Mouse (Mus musculus): ENCODE data around the gene Rdh8. TPM values are rescaled to one million over a fixed set of nuclear protein-coding genes. Genes with fewer than 3 reads are reported as not detected.
"Not testable (repeated sequence)": the region's sequence is repeated elsewhere in the genome, so short reads cannot be mapped to it uniquely, and the experiment has no call there.

The Rdh8 gene
- polyA plus RNA-seq, 1 experiment from 2014 or later: not detected

DNA sequence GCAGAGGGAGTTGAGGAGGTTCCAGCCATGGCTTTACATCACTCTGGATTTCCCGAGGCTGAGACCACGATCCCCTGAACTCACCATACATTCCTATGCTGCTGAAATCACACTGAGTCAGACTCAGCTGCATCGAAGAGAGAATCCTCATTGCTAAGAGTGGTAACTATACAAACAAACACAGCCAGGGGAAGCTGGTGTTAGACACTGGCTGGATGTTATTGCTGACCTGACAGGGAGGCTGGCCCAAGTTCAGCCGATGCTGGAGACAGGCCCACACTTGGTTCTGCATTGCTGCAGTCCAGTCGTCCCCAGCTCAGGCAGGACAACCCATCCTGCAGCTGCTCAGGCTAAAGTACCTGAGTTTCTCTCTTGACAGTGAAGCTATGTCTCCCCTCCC is 7.5 kb downstream of the Rdh8 start:
- no peak overlapping the region for H3K9ac ChIP-seq (ENCODE audit: low read depth, low read length)
- WGBS: 66% methylated on average over 5 of the region's 5 CpGs
- no peaks in the 10 kb centered on the region for H3K9me3 ChIP-seq (ENCODE audit: control insufficient read depth, low read length)
- H3K4me1 ChIP-seq (replicated peaks; ENCODE audit: control insufficient read depth, insufficient read depth, low read length): no peaks in the 10 kb centered on the region
- no peak overlapping the region for H3K4me2 ChIP-seq
- H3K27me3 ChIP-seq (replicated peaks; ENCODE audit: control insufficient read depth, insufficient read depth, low read length): peaks cover 2% of the 10 kb centered on the region; the same call in 1 of the 2 replicates
- H3K36me3 ChIP-seq (ENCODE audit: control insufficient read depth, insufficient read depth, low read length): no peaks in the 10 kb centered on the region
- no peak overlapping the region for H3K4me3 ChIP-seq (ENCODE audit: low read depth, low read length)
- ATAC-seq (replicated peaks; ENCODE audit: low FRiP score) (no peak), DNase-seq (ENCODE audit: low spot score) (no peak)
- H3K27ac ChIP-seq (ENCODE audit: low read depth, low read length): no peak overlapping the region

DNA sequence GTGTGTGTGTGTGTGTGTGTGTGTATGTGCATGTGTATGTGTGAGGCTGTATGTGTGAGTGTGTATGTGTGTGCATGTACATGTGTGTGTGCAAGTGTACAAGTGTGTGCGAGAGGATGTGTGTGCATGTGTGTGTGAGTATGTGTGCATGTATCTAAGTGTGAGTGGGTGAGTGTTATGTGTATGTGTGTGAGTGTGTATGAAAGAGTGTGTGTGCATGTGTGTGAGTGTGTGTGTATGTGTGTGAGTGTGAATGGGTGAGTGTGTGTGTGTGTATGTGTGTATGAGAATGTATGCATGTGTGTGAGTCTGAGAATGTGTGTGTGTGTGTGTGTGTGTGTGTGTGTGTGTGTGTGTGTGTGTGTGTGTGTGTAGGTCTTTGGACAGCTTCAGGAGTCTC is 9.8 kb downstream of the Rdh8 start:
- Histone ChIP-seq H3K27me3 (replicated peaks; ENCODE audit: control insufficient read depth, insufficient read depth, low read length) (peaks cover 2% of the 10 kb centered on the region; the same call in 1 of the 2 replicates), H3K9me3 (ENCODE audit: control insufficient read depth, low read length) (no peaks in the 10 kb centered on the region), H3K4me3 (ENCODE audit: low read depth, low read length) (no peak overlapping the region), H3K36me3 (ENCODE audit: control insufficient read depth, insufficient read depth, low read length) (no peaks in the 10 kb centered on the region), H3K9ac (ENCODE audit: low read depth, low read length) (no peak overlapping the region), H3K27ac (ENCODE audit: low read depth, low read length) (no peak overlapping the region), H3K4me2 (no peak overlapping the region), H3K4me1 (replicated peaks; ENCODE audit: control insufficient read depth, insufficient read depth, low read length) (no peaks in the 10 kb centered on the region)
- WGBS: 87% methylated on average over 1 of the region's 1 CpGs
- ATAC-seq (replicated peaks; ENCODE audit: low FRiP score) (no peak), DNase-seq (ENCODE audit: low spot score) (no peak)

- peak; percentile 84 for DNase-seq (ENCODE audit: low spot score)
- H3K9me3 ChIP-seq (ENCODE audit: control insufficient read depth, low read length): no peaks in the 10 kb centered on the region
- no peaks in the 10 kb centered on the region for H3K36me3 ChIP-seq (ENCODE audit: control insufficient read depth, insufficient read depth, low read length)
- ATAC-seq (replicated peaks; ENCODE audit: low FRiP score): peak; percentile 58
- WGBS: 14% methylated on average over 19 of the region's 19 CpGs
- H3K4me3 ChIP-seq (ENCODE audit: low read depth, low read length): no peak overlapping the region
- H3K9ac ChIP-seq (ENCODE audit: low read depth, low read length): no peak overlapping the region
- peaks cover 2% of the 10 kb centered on the region; the same call in 1 of the 2 replicates for H3K27me3 ChIP-seq (replicated peaks; ENCODE audit: control insufficient read depth, insufficient read depth, low read length)
- no peaks in the 10 kb centered on the region for H3K4me1 ChIP-seq (replicated peaks; ENCODE audit: control insufficient read depth, insufficient read depth, low read length)
- H3K27ac ChIP-seq (ENCODE audit: low read depth, low read length): no peak overlapping the region
- no peak overlapping the region for H3K4me2 ChIP-seq
These were observed 12.8 kb downstream of the Rdh8 start for GRCm38 (mm10) chr9:20830901-20831643.

- WGBS: 67% methylated on average over 1 of the region's 1 CpGs
- Histone ChIP-seq H3K27me3 (replicated peaks; ENCODE audit: control insufficient read depth, insufficient read depth, low read length) (peaks cover 2% of the 10 kb centered on the region; the same call in 1 of the 2 replicates), H3K9me3 (ENCODE audit: control insufficient read depth, low read length) (no peaks in the 10 kb centered on the region), H3K9ac (ENCODE audit: low read depth, low read length) (no peak overlapping the region), H3K27ac (ENCODE audit: low read depth, low read length) (no peak overlapping the region), H3K4me2 (no peak overlapping the region), H3K4me3 (ENCODE audit: low read depth, low read length) (no peak overlapping the region), H3K36me3 (ENCODE audit: control insufficient read depth, insufficient read depth, low read length) (no peaks in the 10 kb centered on the region), H3K4me1 (replicated peaks; ENCODE audit: control insufficient read depth, insufficient read depth, low read length) (no peaks in the 10 kb centered on the region)
- ATAC-seq (replicated peaks; ENCODE audit: low FRiP score) (no peak), DNase-seq (ENCODE audit: low spot score) (no peak)
These were observed 16.6 kb downstream of the Rdh8 start for GRCm38 (mm10) chr9:20834881-20835280.

DNA sequence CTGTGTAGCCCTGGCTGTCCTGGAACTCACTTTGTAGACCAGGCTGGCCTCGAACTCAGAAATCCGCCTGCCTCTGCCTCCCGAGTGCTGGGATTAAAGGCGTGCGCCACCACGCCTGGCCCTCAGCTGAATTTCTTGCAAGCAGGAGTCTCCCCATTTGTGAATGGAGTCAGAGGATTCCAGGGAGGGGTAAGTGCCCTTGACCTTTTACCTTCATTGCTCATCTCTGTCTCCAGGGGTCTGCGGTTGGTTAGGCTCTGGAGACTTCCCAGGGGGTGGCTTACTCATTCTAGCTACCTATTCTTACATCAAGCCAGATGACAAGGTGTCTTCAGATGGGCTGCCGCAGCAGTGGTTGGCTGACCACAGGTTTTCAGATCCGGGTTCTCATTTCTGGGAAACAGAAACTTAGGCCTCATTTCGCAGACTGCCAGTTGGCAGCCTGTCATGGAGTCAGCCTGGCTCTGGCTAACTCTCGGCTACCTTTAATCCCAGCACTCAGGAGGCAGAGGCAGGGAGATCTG is 17.2 kb downstream of the Rdh8 start:
- not testable (repeated sequence) for H3K27me3 ChIP-seq (replicated peaks; ENCODE audit: control insufficient read depth, insufficient read depth, low read length); H3K4me1 ChIP-seq (replicated peaks; ENCODE audit: control insufficient read depth, insufficient read depth, low read length); H3K27ac ChIP-seq (ENCODE audit: low read depth, low read length); H3K9ac ChIP-seq (ENCODE audit: low read depth, low read length); ATAC-seq (replicated peaks; ENCODE audit: low FRiP score); H3K9me3 ChIP-seq (ENCODE audit: control insufficient read depth, low read length); H3K4me3 ChIP-seq (ENCODE audit: low read depth, low read length); DNase-seq (ENCODE audit: low spot score); H3K4me2 ChIP-seq; H3K36me3 ChIP-seq (ENCODE audit: control insufficient read depth, insufficient read depth, low read length)
- 71% methylated on average over 11 of the region's 11 CpGs for WGBS

- H3K27me3 ChIP-seq (replicated peaks; ENCODE audit: control insufficient read depth, insufficient read depth, low read length): no peaks in the 10 kb centered on the region
- H3K4me2 ChIP-seq: no peak overlapping the region
- H3K27ac ChIP-seq (ENCODE audit: low read depth, low read length): no peak overlapping the region
- WGBS: 82% methylated on average over 9 of the region's 9 CpGs
- no peak for DNase-seq (ENCODE audit: low spot score)
- H3K9ac ChIP-seq (ENCODE audit: low read depth, low read length): no peak overlapping the region
- no peak for ATAC-seq (replicated peaks; ENCODE audit: low FRiP score)
- H3K9me3 ChIP-seq (ENCODE audit: control insufficient read depth, low read length): no peaks in the 10 kb centered on the region
- H3K4me3 ChIP-seq (ENCODE audit: low read depth, low read length): no peak overlapping the region
- no peaks in the 10 kb centered on the region for H3K4me1 ChIP-seq (replicated peaks; ENCODE audit: control insufficient read depth, insufficient read depth, low read length)
- H3K36me3 ChIP-seq (ENCODE audit: control insufficient read depth, insufficient read depth, low read length): no peaks in the 10 kb centered on the region
These were observed 19.1 kb downstream of the Rdh8 start for GRCm38 (mm10) chr9:20837184-20837947.

DNA sequence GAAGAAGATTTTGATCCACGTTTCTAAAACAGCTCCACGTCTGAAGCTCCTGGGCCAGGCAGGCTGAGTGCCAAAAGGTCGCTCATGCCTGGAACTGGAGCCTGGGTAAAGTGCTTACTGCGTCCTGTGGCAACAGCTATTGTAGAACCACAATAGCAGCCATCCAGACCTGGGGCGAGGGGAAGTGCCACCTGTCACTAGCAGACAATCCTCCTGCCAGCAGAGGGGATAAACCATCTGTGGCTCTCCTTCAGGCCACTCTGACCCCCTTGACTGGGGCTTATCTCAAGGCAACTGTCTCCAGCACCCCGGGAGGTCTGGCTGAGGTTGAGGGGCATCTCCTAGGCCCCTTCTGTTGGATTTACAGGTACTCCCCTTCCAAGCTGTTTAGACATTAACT is 20.6 kb downstream of the Rdh8 start:
- DNase-seq (ENCODE audit: low spot score) (no peak), ATAC-seq (replicated peaks; ENCODE audit: low FRiP score) (no peak)
- Histone ChIP-seq H3K27ac (ENCODE audit: low read depth, low read length) (no peak overlapping the region), H3K4me1 (replicated peaks; ENCODE audit: control insufficient read depth, insufficient read depth, low read length) (no peaks in the 10 kb centered on the region), H3K4me2 (no peak overlapping the region), H3K4me3 (ENCODE audit: low read depth, low read length) (no peak overlapping the region), H3K36me3 (ENCODE audit: control insufficient read depth, insufficient read depth, low read length) (no peaks in the 10 kb centered on the region), H3K9me3 (ENCODE audit: control insufficient read depth, low read length) (no peaks in the 10 kb centered on the region), H3K27me3 (replicated peaks; ENCODE audit: control insufficient read depth, insufficient read depth, low read length) (no peaks in the 10 kb centered on the region), H3K9ac (ENCODE audit: low read depth, low read length) (no peak overlapping the region)
- WGBS: 55% methylated on average over 6 of the region's 6 CpGs

DNA sequence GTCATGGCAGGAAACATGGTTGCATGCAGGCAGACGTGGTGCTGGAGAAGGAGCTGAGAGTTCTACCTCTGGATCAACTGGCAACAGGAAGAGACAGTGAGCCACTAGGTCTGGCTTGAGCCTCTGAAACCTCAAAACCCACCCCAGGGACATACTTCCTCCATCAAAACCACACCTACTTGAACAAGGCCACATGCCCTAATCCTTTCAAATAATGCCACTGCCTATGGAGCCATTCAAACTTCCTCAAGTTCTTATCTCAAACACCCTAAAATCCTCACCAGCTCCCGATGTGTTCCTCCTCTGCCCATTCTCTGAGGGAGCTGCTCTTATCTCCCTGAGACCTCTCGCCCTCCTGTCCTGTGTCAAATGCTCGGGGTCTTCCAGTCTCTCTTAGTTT is 23.9 kb downstream of the Rdh8 start:
- H3K4me3 ChIP-seq (ENCODE audit: low read depth, low read length): no peak overlapping the region
- DNase-seq (ENCODE audit: low spot score) (no peak), ATAC-seq (replicated peaks; ENCODE audit: low FRiP score) (no peak)
- H3K9ac ChIP-seq (ENCODE audit: low read depth, low read length): no peak overlapping the region
- no peak overlapping the region for H3K4me2 ChIP-seq
- H3K27me3 ChIP-seq (replicated peaks; ENCODE audit: control insufficient read depth, insufficient read depth, low read length): no peaks in the 10 kb centered on the region
- WGBS: 20% methylated on average over 4 of the region's 4 CpGs
- no peaks in the 10 kb centered on the region for H3K9me3 ChIP-seq (ENCODE audit: control insufficient read depth, low read length)
- H3K36me3 ChIP-seq (ENCODE audit: control insufficient read depth, insufficient read depth, low read length): no peaks in the 10 kb centered on the region
- H3K27ac ChIP-seq (ENCODE audit: low read depth, low read length): no peak overlapping the region
- no peaks in the 10 kb centered on the region for H3K4me1 ChIP-seq (replicated peaks; ENCODE audit: control insufficient read depth, insufficient read depth, low read length)

Measured in liver, embryonic 11.5 days (tissue).